Mouse (Mus musculus) G1E-ER4 (cell line): ENCODE results near the gene Klhdc8a. TPM values are rescaled to one million over a fixed set of nuclear protein-coding genes. Genes with fewer than 3 reads are reported as not detected.

Experiments
- GATA1 ChIP-seq: IDR thresholded peaks from one replicate; pipeline ENCODE4 v1.8.0; 2012; ENCODE audit warnings: low read length, inconsistent platforms
- polyA plus RNA-seq: library from polyadenylated mRNA; stranded (reverse); fragments of >175 nt; gene quantifications from 2 replicates; pipeline ENCODE4 v1.2.3, GENCODE M21; 2012

Gene Klhdc8a
- polyA plus RNA-seq, 1 experiment = not detected

DNA sequence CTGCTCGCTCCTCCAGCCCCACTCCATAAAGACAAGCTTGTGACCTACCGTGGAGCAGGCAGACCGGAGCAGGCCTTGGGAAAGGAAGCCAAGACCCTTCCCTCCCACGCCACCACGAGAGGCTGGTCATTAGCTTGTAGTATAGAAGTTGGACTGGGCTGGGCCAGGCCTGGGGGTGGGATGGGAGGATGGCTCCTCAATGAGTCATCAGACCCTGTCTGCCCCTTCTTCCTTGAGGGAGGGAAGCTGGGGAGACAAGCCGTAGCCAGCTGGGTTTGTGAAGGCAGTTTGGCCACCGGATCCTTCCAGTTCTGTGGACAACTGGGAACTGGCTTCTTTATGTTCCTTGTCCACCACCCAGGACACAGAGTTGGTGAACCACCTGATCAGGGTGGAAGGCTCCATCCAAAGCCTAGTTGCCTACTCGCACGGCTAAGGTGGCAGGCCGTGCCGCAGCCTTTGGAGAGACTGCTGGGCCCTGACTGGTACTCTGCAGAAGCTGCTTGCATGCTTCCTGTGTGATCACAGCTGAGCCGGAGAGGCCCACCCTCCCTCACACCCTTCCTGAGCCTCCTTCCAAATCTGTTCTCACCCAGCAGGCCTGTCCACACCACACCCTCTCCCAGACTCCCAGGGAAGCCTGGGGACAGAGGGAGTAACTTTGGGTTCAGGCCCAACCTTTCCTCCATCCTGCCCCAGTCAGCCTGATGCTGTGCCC is 47.9 kb downstream of the Klhdc8a start:
- TF ChIP-seq GATA1 = no peak

DNA sequence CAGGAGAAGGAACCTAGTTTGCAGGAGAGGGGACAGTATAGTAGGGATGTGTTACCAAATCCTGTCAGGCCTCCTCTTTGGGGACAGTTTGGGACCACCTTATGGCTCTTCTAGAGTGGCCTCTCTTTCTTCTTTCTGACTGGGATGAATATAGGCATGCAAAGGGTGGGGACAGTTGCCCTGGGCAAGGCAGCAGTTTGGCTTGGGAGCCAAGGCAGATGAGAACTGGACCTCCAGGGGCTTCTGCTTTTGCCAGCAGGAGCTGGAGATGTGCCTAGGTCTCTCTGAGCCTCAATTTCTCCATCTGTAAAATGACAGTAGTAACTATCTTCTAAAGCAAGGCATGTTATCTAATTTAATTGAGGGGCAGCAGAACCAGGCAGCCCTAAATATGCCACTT is 48.5 kb downstream of the Klhdc8a start:
- no peak for TF ChIP-seq GATA1

DNA sequence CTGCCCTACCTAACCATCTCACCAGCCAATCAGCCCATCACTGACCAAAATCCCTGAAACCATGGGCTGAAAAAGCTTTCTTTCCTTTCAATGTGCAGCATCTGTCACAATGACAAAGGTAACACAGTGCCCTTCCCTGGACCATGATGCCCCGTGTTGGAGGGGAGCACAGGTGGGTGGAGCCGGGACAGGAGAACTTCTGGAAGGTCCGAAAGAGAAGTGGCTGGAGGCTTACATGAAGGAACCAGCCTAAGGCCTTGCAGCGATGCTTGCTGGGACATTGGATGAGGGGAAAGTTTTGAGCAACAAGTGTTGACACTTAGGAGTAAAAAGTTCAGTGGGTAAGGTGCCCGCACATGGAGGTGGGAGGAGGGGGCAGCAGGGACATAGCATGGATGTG is 50.0 kb downstream of the Klhdc8a start:
- no peak for TF ChIP-seq GATA1

DNA sequence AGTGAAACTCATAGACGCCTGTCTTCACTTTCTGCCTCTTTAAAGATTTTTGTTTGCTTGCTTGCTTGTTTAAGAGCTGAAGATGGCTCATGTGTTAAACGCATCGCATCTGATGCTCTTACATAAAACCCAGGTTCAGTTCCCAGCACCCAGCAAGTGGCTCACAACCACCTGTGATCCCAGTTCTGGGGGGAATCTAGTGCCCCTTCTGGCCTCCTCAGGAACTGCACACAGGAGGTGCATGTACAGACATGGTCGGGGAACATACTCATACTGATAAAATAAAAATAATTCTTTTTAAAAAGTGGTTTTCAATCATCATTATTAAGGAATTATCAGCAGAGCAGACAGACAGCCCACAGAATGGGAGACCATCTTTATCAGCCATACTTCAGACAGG is 52.6 kb downstream of the Klhdc8a start:
- TF ChIP-seq GATA1 = no peak

DNA sequence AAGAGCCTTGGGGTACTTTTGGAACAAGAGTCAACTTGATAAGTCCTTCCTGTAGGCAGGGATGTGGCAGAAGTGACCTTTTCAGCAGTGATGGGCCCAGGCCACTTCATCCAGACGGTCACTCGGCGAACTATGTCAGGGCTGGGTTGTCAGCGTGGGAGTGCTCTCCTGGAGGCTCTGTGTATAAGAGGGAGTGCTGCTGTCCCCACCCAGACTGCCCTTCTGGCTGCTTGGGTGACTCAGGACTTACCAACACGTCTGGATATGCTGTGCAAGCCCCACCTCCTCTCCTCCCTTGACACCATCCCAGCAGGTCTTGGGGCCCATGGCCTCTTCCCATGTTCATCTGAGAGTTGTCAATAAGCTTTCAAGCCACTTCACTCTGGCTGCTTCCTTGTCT is 55.0 kb downstream of the Klhdc8a start:
- no peak for TF ChIP-seq GATA1

DNA sequence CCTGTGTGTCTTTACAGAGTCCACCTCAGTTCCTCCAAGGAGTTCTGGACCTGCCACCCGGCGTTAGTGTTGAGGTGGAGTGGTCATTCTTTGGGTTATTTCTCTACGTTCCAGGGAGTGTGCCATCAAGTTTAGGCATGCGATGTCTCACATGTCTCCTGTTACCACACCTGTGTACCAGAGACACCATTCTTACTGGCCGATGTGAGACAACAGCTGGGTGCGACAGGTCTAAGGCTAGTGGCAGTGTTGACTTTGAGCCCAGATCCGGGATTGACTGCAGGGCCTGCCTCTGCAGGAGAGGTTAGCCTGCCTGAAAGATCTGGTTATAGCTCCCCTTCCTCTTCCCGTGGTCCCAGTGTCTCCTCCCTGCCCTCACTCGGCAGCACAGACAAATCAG is 55.8 kb downstream of the Klhdc8a start:
- TF ChIP-seq GATA1 = no peak

DNA sequence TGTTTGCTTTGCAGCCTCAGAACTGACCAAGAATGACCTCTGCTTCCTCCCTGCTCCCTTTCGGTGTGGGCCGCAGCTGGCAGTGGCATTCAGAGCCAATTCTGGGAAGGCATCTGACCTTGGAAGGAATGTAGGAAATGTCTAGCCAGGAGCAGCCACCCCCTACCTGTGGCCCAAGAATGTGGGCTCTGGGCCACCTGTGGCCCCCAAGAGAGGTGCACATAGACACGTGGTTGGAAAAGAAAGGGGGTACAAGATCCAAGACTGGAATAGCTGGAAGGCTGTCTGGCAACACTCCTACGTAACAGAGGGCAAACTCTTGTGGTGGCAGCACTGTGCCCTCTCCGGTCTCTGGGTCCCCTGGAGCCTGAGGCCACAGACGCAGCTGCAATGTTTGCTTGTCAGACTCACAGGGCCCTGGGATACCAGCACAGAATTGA is 56.8 kb downstream of the Klhdc8a start:
- TF ChIP-seq GATA1 = no peak

DNA sequence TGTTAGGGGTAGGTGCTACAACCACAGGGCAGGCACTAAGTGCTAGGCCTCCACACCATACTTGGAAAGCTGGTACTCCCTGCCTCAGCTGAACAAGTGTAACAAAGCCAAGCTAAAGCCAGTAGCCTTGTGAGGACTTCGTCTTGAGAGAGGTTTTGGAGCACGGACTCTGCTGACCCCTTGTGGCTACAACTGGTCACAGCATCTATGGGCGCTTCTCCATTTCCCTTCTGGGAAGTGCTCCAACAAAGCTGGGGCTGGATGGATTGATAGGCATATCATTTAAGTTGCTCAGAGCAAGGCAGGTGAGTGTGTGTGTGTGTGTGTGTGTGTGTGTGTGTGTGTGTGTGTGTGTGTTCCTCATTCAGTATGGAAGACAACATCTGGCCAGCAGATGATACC is 57.4 kb downstream of the Klhdc8a start:
- no peak for TF ChIP-seq GATA1

DNA sequence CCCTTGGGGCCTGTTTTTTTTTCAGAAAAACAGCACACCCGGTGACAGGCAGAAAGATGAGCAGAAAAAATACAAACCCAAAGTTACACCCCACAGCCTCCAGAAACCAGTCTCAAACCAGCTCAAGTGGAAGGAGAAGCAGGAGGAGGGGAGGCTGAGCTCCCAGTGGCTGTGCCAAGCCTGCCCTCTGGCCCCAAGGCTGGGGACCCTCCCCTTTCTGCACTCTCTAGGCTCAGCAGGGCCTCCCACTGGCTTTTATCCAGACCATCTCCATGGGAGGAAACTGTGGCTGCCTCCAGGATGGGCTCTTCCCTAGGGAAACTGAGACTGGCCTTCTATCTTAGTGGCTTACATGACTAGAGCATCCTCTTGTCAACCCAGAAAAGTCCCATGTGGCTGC is 58.4 kb downstream of the Klhdc8a start:
- no peak for TF ChIP-seq GATA1

Other genes starting within 250 kb of the Klhdc8a start
- not detected in 2 replicates for gene Mfsd4a, start 230.6 kb upstream of the Klhdc8a start, polyA plus RNA-seq
- gene Cdk18, start 158.9 kb upstream of the Klhdc8a start, polyA plus RNA-seq = not detected in 2 replicates
- not detected in 2 replicates for gene Lemd1, start 107.2 kb upstream of the Klhdc8a start, polyA plus RNA-seq
- not detected in 2 replicates for gene AC124108.1, start 107.2 kb upstream of the Klhdc8a start, polyA plus RNA-seq
- gene Gm10188, start 68.9 kb upstream of the Klhdc8a start, polyA plus RNA-seq = not detected in 2 replicates
- gene Nuak2, start 17.5 kb downstream of the Klhdc8a start, polyA plus RNA-seq = 0.02 TPM in 1 of 2 replicates, not detected in the other
- gene Tmcc2, start 92.7 kb downstream of the Klhdc8a start, polyA plus RNA-seq = 23.2 and 30.2 TPM in 2 replicates
- 5.1 and 6.9 TPM in 2 replicates for gene Dstyk, start 118.9 kb downstream of the Klhdc8a start, polyA plus RNA-seq
- 6.0 and 7.5 TPM in 2 replicates for gene Rbbp5, start 178.7 kb downstream of the Klhdc8a start, polyA plus RNA-seq
- gene Tmem81, start 207.6 kb downstream of the Klhdc8a start, polyA plus RNA-seq = 0.54 and 0.69 TPM in 2 replicates
- not detected in 2 replicates for gene Cntn2, start 244.6 kb downstream of the Klhdc8a start, polyA plus RNA-seq